Mouse (Mus musculus) midbrain, embryonic 14.5 days (tissue): ENCODE measurements around the gene Zscan12. TPM values are rescaled to one million over a fixed set of nuclear protein-coding genes. Genes with fewer than 3 reads are reported as not detected.

ENCODE experiments used
- microRNA-seq: library from miRNA; unstranded; fragments of <30 nt; microRNA quantifications from one replicate; pipeline ENCODE4, GENCODE M21; 2016
- polyA plus RNA-seq: library from polyadenylated mRNA; unstranded; fragments of >200 nt; fragmentation: Nextera tagmentation; extraction: Ambion mirVana; gene quantifications from 2 replicates; pipeline ENCODE4 v1.2.1, GENCODE M21; 2014

Zscan12 gene
- polyA plus RNA-seq, 1 experiment from 2014 or later: 15.9 TPM

Small RNA genes lying within 50 kb of the gene (microRNA-seq; reads per million reads assigned to microRNA genes)
- gene Mir6942: not detected

Other genes starting within 250 kb of the Zscan12 start
- not detected in 2 replicates for gene Olfr263, start 233.2 kb upstream of the Zscan12 start, polyA plus RNA-seq
- gene Olfr1368, start 217.0 kb upstream of the Zscan12 start, polyA plus RNA-seq: not detected in 2 replicates
- gene Trim27, start 183.4 kb upstream of the Zscan12 start, polyA plus RNA-seq: 78.2 and 84.3 TPM in 2 replicates
- not detected in 2 replicates for gene Gpx5, start 70.1 kb upstream of the Zscan12 start, polyA plus RNA-seq
- gene Gpx6, start 50.7 kb upstream of the Zscan12 start, polyA plus RNA-seq: not detected in 2 replicates
- gene Olfr1367, start 15.9 kb upstream of the Zscan12 start, polyA plus RNA-seq: not detected in 2 replicates
- 61.8 and 69.9 TPM in 2 replicates for gene Zkscan3, start 39.9 kb downstream of the Zscan12 start, polyA plus RNA-seq
- 3.9 and 5.2 TPM in 2 replicates for gene Pgbd1, start 78.2 kb downstream of the Zscan12 start, polyA plus RNA-seq
- gene Zscan26, start 90.9 kb downstream of the Zscan12 start, polyA plus RNA-seq: 15.7 and 17.6 TPM in 2 replicates
- gene Nkapl, start 105.7 kb downstream of the Zscan12 start, polyA plus RNA-seq: 3.2 and 5.1 TPM in 2 replicates
- gene Zkscan4, start 116.1 kb downstream of the Zscan12 start, polyA plus RNA-seq: 8.8 and 9.7 TPM in 2 replicates
- gene Gm10065, start 116.6 kb downstream of the Zscan12 start, polyA plus RNA-seq: not detected in 2 replicates
- 0.34 and 0.54 TPM in 2 replicates for gene AK157302, start 132.4 kb downstream of the Zscan12 start, polyA plus RNA-seq
- gene Gm11273, start 138.6 kb downstream of the Zscan12 start, polyA plus RNA-seq: 4.7 and 6.6 TPM in 2 replicates
- 6.1 and 10.9 TPM in 2 replicates for gene Zkscan8, start 168.3 kb downstream of the Zscan12 start, polyA plus RNA-seq
- gene Olfr1366, start 180.0 kb downstream of the Zscan12 start, polyA plus RNA-seq: 0.07 and 0.20 TPM in 2 replicates
- gene Olfr1535, start 197.1 kb downstream of the Zscan12 start, polyA plus RNA-seq: 0.05 and 0.13 TPM in 2 replicates
- not detected in 2 replicates for gene Olfr1364, start 218.9 kb downstream of the Zscan12 start, polyA plus RNA-seq